In genomic region chrX:100480317-100480716, GRCm38 (mm10) we compare ENCODE assay signal across 8 mouse cellular contexts. TPM values are rescaled to one million over a fixed set of nuclear protein-coding genes. Genes with fewer than 3 reads are reported as not detected.
A peak's percentile ranks its signal among the peaks of the same experiment; 100 is the strongest.
DNase-seq lines count a peak whose midpoint lies in the region; ATAC-seq and TF ChIP-seq lines count a peak whose summit lies in the region.

No protein-coding gene starts in this region.

- peak; percentile 67 for TF ChIP-seq CTCF in heart, postnatal 0 days (IDR thresholded peaks at IDR 0.05; ENCODE audit: low read depth)

- no peaks in the 10 kb centered on the region for H3K4me1 ChIP-seq in embryonic facial prominence, embryonic 12.5 days
- H3K4me1 ChIP-seq in heart, postnatal 0 days (ENCODE audit: control insufficient read depth, insufficient read depth), result no peaks in the 10 kb centered on the region
- no peaks in the 10 kb centered on the region; the same call in 1 of the 2 replicates for H3K4me1 ChIP-seq in liver, embryonic 11.5 days (replicated peaks; ENCODE audit: control insufficient read depth, insufficient read depth, low read length)

- TF ChIP-seq EP300 in heart, postnatal 0 days (IDR thresholded peaks at IDR 0.05; ENCODE audit: low read depth), result no peak

- peak; percentile 73 to 75 for DNase-seq in B cell, adult 2 months
- DNase-seq in adrenal gland, adult 8-10 months, result peak; percentile 49
- peak; percentile 33 for DNase-seq in heart, postnatal 0 days (ENCODE audit: low spot score)
- DNase-seq in kidney, postnatal 10 days, result peak; percentile 78
- DNase-seq in liver, embryonic 11.5 days (ENCODE audit: low spot score), result peak; percentile 33
- peak; percentile 70 for DNase-seq in naive thymus-derived CD4-positive, alpha-beta T cell, adult 2 months (ENCODE audit: low read depth)
- DNase-seq in splenic B cell, adult 2 months (ENCODE audit: low read depth, low spot score), result peak; percentile 77

- no peak overlapping the region for H3K4me3 ChIP-seq in embryonic facial prominence, embryonic 12.5 days
- no peak overlapping the region for H3K4me3 ChIP-seq in heart, postnatal 0 days (ENCODE audit: low read depth, low read length)
- no peak overlapping the region for H3K4me3 ChIP-seq in liver, embryonic 11.5 days (ENCODE audit: low read depth, low read length)

- 38% methylated on average over 3 of the region's 3 CpGs for WGBS in embryonic facial prominence, embryonic 12.5 days
- 29% methylated on average over 3 of the region's 3 CpGs for WGBS in heart, postnatal 0 days
- 46% methylated on average over 3 of the region's 3 CpGs for WGBS in liver, embryonic 11.5 days

- no peaks in the 10 kb centered on the region for H3K9me3 ChIP-seq in embryonic facial prominence, embryonic 12.5 days
- H3K9me3 ChIP-seq in heart, postnatal 0 days (replicated peaks; ENCODE audit: control insufficient read depth, low read length), result no peaks in the 10 kb centered on the region
- no peaks in the 10 kb centered on the region for H3K9me3 ChIP-seq in liver, embryonic 11.5 days (ENCODE audit: control insufficient read depth, low read length)

- no peaks in the 10 kb centered on the region for H3K36me3 ChIP-seq in embryonic facial prominence, embryonic 12.5 days
- no peaks in the 10 kb centered on the region for H3K36me3 ChIP-seq in heart, postnatal 0 days (replicated peaks; ENCODE audit: control insufficient read depth, insufficient read depth, low read length)
- H3K36me3 ChIP-seq in liver, embryonic 11.5 days (ENCODE audit: control insufficient read depth, insufficient read depth, low read length), result no peaks in the 10 kb centered on the region
- no peaks in the 10 kb centered on the region for H3K36me3 ChIP-seq in splenic B cell, adult 2 months (ENCODE audit: control insufficient read depth, insufficient read depth, low read length, poor library complexity, severe bottlenecking)

- H3K27ac ChIP-seq in embryonic facial prominence, embryonic 12.5 days, result no peak overlapping the region
- H3K27ac ChIP-seq in heart, postnatal 0 days (ENCODE audit: low read depth), result no peak overlapping the region
- H3K27ac ChIP-seq in liver, embryonic 11.5 days (ENCODE audit: low read depth, low read length), result no peak overlapping the region

- 0 out of 2 replicates have a peak, but pooled peaks have one; percentile 52 for ATAC-seq in embryonic facial prominence, embryonic 12.5 days (ENCODE audit: insufficient number of reproducible peaks, insufficient read depth, low FRiP score, low TSS enrichment)
- ATAC-seq in heart, postnatal 0 days (ENCODE audit: insufficient read depth, low read depth), result peak; percentile 76
- ATAC-seq in liver, embryonic 11.5 days (replicated peaks; ENCODE audit: low FRiP score), result peak; percentile 80

- H3K4me2 ChIP-seq in embryonic facial prominence, embryonic 12.5 days (replicated peaks), result no peak overlapping the region
- H3K4me2 ChIP-seq in heart, postnatal 0 days (ENCODE audit: low read depth, low read length), result no peak overlapping the region
- no peak overlapping the region for H3K4me2 ChIP-seq in liver, embryonic 11.5 days

- H3K27me3 ChIP-seq in embryonic facial prominence, embryonic 12.5 days, result peaks cover 10% of the 10 kb centered on the region; the same call in 1 of the 2 replicates
- H3K27me3 ChIP-seq in heart, postnatal 0 days (ENCODE audit: control insufficient read depth, insufficient read depth, low read length), result no peaks in the 10 kb centered on the region
- peaks cover 2% of the 10 kb centered on the region; the same call in 1 of the 2 replicates for H3K27me3 ChIP-seq in liver, embryonic 11.5 days (replicated peaks; ENCODE audit: control insufficient read depth, insufficient read depth, low read length)
- no peaks in the 10 kb centered on the region for H3K27me3 ChIP-seq in splenic B cell, adult 2 months (ENCODE audit: control insufficient read depth, insufficient read depth, low read length, poor library complexity, severe bottlenecking)

- no peak overlapping the region for H3K9ac ChIP-seq in embryonic facial prominence, embryonic 12.5 days
- H3K9ac ChIP-seq in heart, postnatal 0 days (replicated peaks; ENCODE audit: low read depth, low read length), result no peak overlapping the region
- no peak overlapping the region for H3K9ac ChIP-seq in liver, embryonic 11.5 days (ENCODE audit: low read depth, low read length)

RNA-seq across cellular contexts. Expression of gene Igbp1, which starts 13.8 kb away (rescaled TPM):
- total RNA-seq in adrenal gland, adult 8-10 months (2022), result 10 to 100 TPM; 59.0 to 75.8 (median 66.5) TPM
- polyA plus RNA-seq in embryonic facial prominence, embryonic 12.5 days (2016; fragmentation: Nextera tagmentation; extraction: Ambion mirVana), result 37.5 and 38.1 TPM in 2 replicates
- 50.9 and 55.4 TPM in 2 replicates for total RNA-seq in heart, postnatal 0 days (2014; rRNA removed; ENCODE audit: low replicate concordance)
- polyA plus RNA-seq in heart, postnatal 0 days (2015; fragmentation: Nextera tagmentation; extraction: Ambion mirVana), result 29.6 and 30.2 TPM in 2 replicates
- polyA plus RNA-seq in liver, embryonic 11.5 days (2014; fragmentation: Nextera tagmentation; extraction: Ambion mirVana), result 39.9 and 40.5 TPM in 2 replicates

RNA-seq across cellular contexts. Expression of gene Awat2, which starts 37.8 kb away (rescaled TPM):
- 1 to 10 TPM in 1 of 4 experiments, under 1 TPM in 3; 0.58 to 1.6 (median 0.64) TPM for total RNA-seq in adrenal gland, adult 8-10 months (2022)
- polyA plus RNA-seq in embryonic facial prominence, embryonic 12.5 days (2016; fragmentation: Nextera tagmentation; extraction: Ambion mirVana), result 0.19 and 0.69 TPM in 2 replicates
- total RNA-seq in heart, postnatal 0 days (2014; rRNA removed; ENCODE audit: low replicate concordance), result not detected in 2 replicates
- polyA plus RNA-seq in heart, postnatal 0 days (2015; fragmentation: Nextera tagmentation; extraction: Ambion mirVana), result 0.07 TPM in 1 of 2 replicates, not detected in the other
- 0.44 and 0.77 TPM in 2 replicates for polyA plus RNA-seq in liver, embryonic 11.5 days (2014; fragmentation: Nextera tagmentation; extraction: Ambion mirVana)

RNA-seq across cellular contexts. Expression of gene Dgat2l6, which starts 44.3 kb away (rescaled TPM):
- not detected for total RNA-seq in adrenal gland, adult 8-10 months (2022)
- polyA plus RNA-seq in embryonic facial prominence, embryonic 12.5 days (2016; fragmentation: Nextera tagmentation; extraction: Ambion mirVana), result not detected in 2 replicates
- total RNA-seq in heart, postnatal 0 days (2014; rRNA removed; ENCODE audit: low replicate concordance), result not detected in 2 replicates
- not detected in 2 replicates for polyA plus RNA-seq in heart, postnatal 0 days (2015; fragmentation: Nextera tagmentation; extraction: Ambion mirVana)
- not detected in 2 replicates for polyA plus RNA-seq in liver, embryonic 11.5 days (2014; fragmentation: Nextera tagmentation; extraction: Ambion mirVana)

RNA-seq across cellular contexts. Expression of gene Otud6a, which starts 51.5 kb away (rescaled TPM):
- total RNA-seq in adrenal gland, adult 8-10 months (2022), result not detected
- not detected in 2 replicates for polyA plus RNA-seq in embryonic facial prominence, embryonic 12.5 days (2016; fragmentation: Nextera tagmentation; extraction: Ambion mirVana)
- total RNA-seq in heart, postnatal 0 days (2014; rRNA removed; ENCODE audit: low replicate concordance), result not detected in 2 replicates
- not detected in 2 replicates for polyA plus RNA-seq in heart, postnatal 0 days (2015; fragmentation: Nextera tagmentation; extraction: Ambion mirVana)
- not detected in 2 replicates for polyA plus RNA-seq in liver, embryonic 11.5 days (2014; fragmentation: Nextera tagmentation; extraction: Ambion mirVana)
